Mouse (Mus musculus): ENCODE data around the gene D2hgdh. TPM values are rescaled to one million over a fixed set of nuclear protein-coding genes. Genes with fewer than 3 reads are reported as not detected.
A peak's percentile ranks its signal among the peaks of the same experiment; 100 is the strongest.

Gene D2hgdh
- 15.8 and 16.9 TPM in 2 replicates for polyA plus RNA-seq (2015; fragmentation: Nextera tagmentation; extraction: Ambion mirVana)

GRCm38 (mm10) chr1:93824609-93825008 is at the start of gene D2hgdh:
D2hgdh (plus strand) TSS chr1:93824909.
- 7% methylated on average over 10 of the region's 10 CpGs for WGBS

GRCm38 (mm10) chr1:93776686-93777085 is 48.0 kb upstream of the D2hgdh start:
- peaks cover 29% of the 10 kb centered on the region; the same call in 1 of the 2 replicates for H3K36me3 ChIP-seq (ENCODE audit: control insufficient read depth, insufficient read depth, low read length)
- H3K4me1 ChIP-seq (ENCODE audit: control insufficient read depth, insufficient read depth, low read length), result no peaks in the 10 kb centered on the region
- no peak for ATAC-seq
- H3K27ac ChIP-seq (ENCODE audit: low read length), result no peak overlapping the region
- no peaks in the 10 kb centered on the region for H3K27me3 ChIP-seq (replicated peaks; ENCODE audit: control insufficient read depth, insufficient read depth, low read length)
- no peak overlapping the region for H3K4me3 ChIP-seq (ENCODE audit: low read length)
- H3K9me3 ChIP-seq (ENCODE audit: control insufficient read depth, low read length), result no peaks in the 10 kb centered on the region
- H3K9ac ChIP-seq (ENCODE audit: low read depth, low read length), result no peak overlapping the region
- 95% methylated on average over 5 of the region's 5 CpGs for WGBS
- H3K4me2 ChIP-seq (ENCODE audit: low read depth, low read length), result no peak overlapping the region

More at GRCm38 (mm10) chr1:93824609-93825008, at the start of gene D2hgdh:
- Histone ChIP-seq H3K9me3 (ENCODE audit: control insufficient read depth, low read length) (no peaks in the 10 kb centered on the region), H3K4me2 (ENCODE audit: low read depth, low read length) (peak within 1 kb of the TSS; percentile 87), H3K27ac (ENCODE audit: low read length) (peak within 1 kb of the TSS; percentile 97), H3K9ac (ENCODE audit: low read depth, low read length) (peak within 1 kb of the TSS; percentile 81), H3K4me1 (ENCODE audit: control insufficient read depth, insufficient read depth, low read length) (peaks cover 12% of the 10 kb centered on the region), H3K4me3 (ENCODE audit: low read length) (peak within 1 kb of the TSS; percentile 60), H3K36me3 (ENCODE audit: control insufficient read depth, insufficient read depth, low read length) (peaks cover 3% of the 10 kb centered on the region; the same call in 1 of the 2 replicates), H3K27me3 (replicated peaks; ENCODE audit: control insufficient read depth, insufficient read depth, low read length) (no peaks in the 10 kb centered on the region)
- ATAC-seq, result peak; percentile 25

- H3K4me2 ChIP-seq (ENCODE audit: low read depth, low read length), result no peak overlapping the region
- no peak for ATAC-seq
- no peak overlapping the region for H3K27ac ChIP-seq (ENCODE audit: low read length)
- H3K4me1 ChIP-seq (ENCODE audit: control insufficient read depth, insufficient read depth, low read length), result no peaks in the 10 kb centered on the region
- H3K36me3 ChIP-seq (ENCODE audit: control insufficient read depth, insufficient read depth, low read length), result peaks cover 14% of the 10 kb centered on the region
- 89% methylated on average over 2 of the region's 2 CpGs for WGBS
- H3K4me3 ChIP-seq (ENCODE audit: low read length), result no peak overlapping the region
- H3K27me3 ChIP-seq (replicated peaks; ENCODE audit: control insufficient read depth, insufficient read depth, low read length), result no peaks in the 10 kb centered on the region
- H3K9ac ChIP-seq (ENCODE audit: low read depth, low read length), result no peak overlapping the region
- no peaks in the 10 kb centered on the region for H3K9me3 ChIP-seq (ENCODE audit: control insufficient read depth, low read length)
These were observed 37.8 kb upstream of the D2hgdh start for GRCm38 (mm10) chr1:93786912-93787311.

- Histone ChIP-seq H3K4me2 (ENCODE audit: low read depth, low read length) (no peak overlapping the region), H3K27me3 (replicated peaks; ENCODE audit: control insufficient read depth, insufficient read depth, low read length) (no peaks in the 10 kb centered on the region), H3K4me1 (ENCODE audit: control insufficient read depth, insufficient read depth, low read length) (no peaks in the 10 kb centered on the region), H3K27ac (ENCODE audit: low read length) (no peak overlapping the region), H3K9ac (ENCODE audit: low read depth, low read length) (no peak overlapping the region), H3K4me3 (ENCODE audit: low read length) (no peak overlapping the region), H3K9me3 (ENCODE audit: control insufficient read depth, low read length) (no peaks in the 10 kb centered on the region), H3K36me3 (ENCODE audit: control insufficient read depth, insufficient read depth, low read length) (peaks cover 22% of the 10 kb centered on the region)
- no peak for ATAC-seq
- 93% methylated on average over 8 of the region's 8 CpGs for WGBS
These were observed 30.2 kb upstream of the D2hgdh start for GRCm38 (mm10) chr1:93794526-93794925.

- H3K27ac ChIP-seq (ENCODE audit: low read length), result no peak overlapping the region
- H3K9ac ChIP-seq (ENCODE audit: low read depth, low read length), result no peak overlapping the region
- no peak for ATAC-seq
- no peaks in the 10 kb centered on the region for H3K27me3 ChIP-seq (replicated peaks; ENCODE audit: control insufficient read depth, insufficient read depth, low read length)
- no peak overlapping the region for H3K4me3 ChIP-seq (ENCODE audit: low read length)
- H3K36me3 ChIP-seq (ENCODE audit: control insufficient read depth, insufficient read depth, low read length), result peaks cover 24% of the 10 kb centered on the region
- 79% methylated on average over 8 of the region's 8 CpGs for WGBS
- peaks cover 4% of the 10 kb centered on the region for H3K4me1 ChIP-seq (ENCODE audit: control insufficient read depth, insufficient read depth, low read length)
- H3K4me2 ChIP-seq (ENCODE audit: low read depth, low read length), result no peak overlapping the region
- H3K9me3 ChIP-seq (ENCODE audit: control insufficient read depth, low read length), result no peaks in the 10 kb centered on the region
These were observed 28.8 kb upstream of the D2hgdh start for GRCm38 (mm10) chr1:93795886-93796285.

- Histone ChIP-seq H3K4me2 (ENCODE audit: low read depth, low read length) (peak overlapping the region; percentile 79), H3K4me1 (ENCODE audit: control insufficient read depth, insufficient read depth, low read length) (peaks cover 29% of the 10 kb centered on the region), H3K9ac (ENCODE audit: low read depth, low read length) (peak overlapping the region; percentile 86), H3K27me3 (replicated peaks; ENCODE audit: control insufficient read depth, insufficient read depth, low read length) (no peaks in the 10 kb centered on the region), H3K27ac (ENCODE audit: low read length) (peak overlapping the region; percentile 85), H3K36me3 (ENCODE audit: control insufficient read depth, insufficient read depth, low read length) (0 out of 2 replicates have a peak, but pooled peaks cover 3% of the 10 kb centered on the region), H3K4me3 (ENCODE audit: low read length) (peak overlapping the region; percentile 84), H3K9me3 (ENCODE audit: control insufficient read depth, low read length) (no peaks in the 10 kb centered on the region)
- 71% methylated on average over 21 of the region's 21 CpGs for WGBS
- ATAC-seq, result no peak
These were observed 23.8 kb upstream of the D2hgdh start for GRCm38 (mm10) chr1:93800670-93801503.

GRCm38 (mm10) chr1:93801741-93802238 is 22.9 kb upstream of the D2hgdh start, which contains the start of gene Dtymk:
Dtymk (minus strand) TSS chr1:93801934.
- H3K4me1 ChIP-seq (ENCODE audit: control insufficient read depth, insufficient read depth, low read length), result peaks cover 30% of the 10 kb centered on the region

GRCm38 (mm10) chr1:93802771-93803170 is 21.9 kb upstream of the D2hgdh start:
- Histone ChIP-seq H3K27me3 (replicated peaks; ENCODE audit: control insufficient read depth, insufficient read depth, low read length) (no peaks in the 10 kb centered on the region), H3K4me1 (ENCODE audit: control insufficient read depth, insufficient read depth, low read length) (peaks cover 30% of the 10 kb centered on the region), H3K27ac (ENCODE audit: low read length) (no peak overlapping the region), H3K9me3 (ENCODE audit: control insufficient read depth, low read length) (no peaks in the 10 kb centered on the region), H3K9ac (ENCODE audit: low read depth, low read length) (no peak overlapping the region), H3K4me3 (ENCODE audit: low read length) (no peak overlapping the region), H3K36me3 (ENCODE audit: control insufficient read depth, insufficient read depth, low read length) (peaks cover 8% of the 10 kb centered on the region; the same call in 1 of the 2 replicates), H3K4me2 (ENCODE audit: low read depth, low read length) (peak overlapping the region; percentile 93; the same call in 1 of the 2 replicates)
- ATAC-seq, result no peak
- 79% methylated on average over 5 of the region's 5 CpGs for WGBS

More at GRCm38 (mm10) chr1:93801741-93802238, 22.9 kb upstream of the D2hgdh start, which contains the start of gene Dtymk:
- Histone ChIP-seq H3K4me3 (ENCODE audit: low read length) (peak within 1 kb of the TSS; percentile 84), H3K36me3 (ENCODE audit: control insufficient read depth, insufficient read depth, low read length) (0 out of 2 replicates have a peak, but pooled peaks cover 7% of the 10 kb centered on the region), H3K4me2 (ENCODE audit: low read depth, low read length) (peak within 1 kb of the TSS; percentile 79), H3K27me3 (replicated peaks; ENCODE audit: control insufficient read depth, insufficient read depth, low read length) (no peaks in the 10 kb centered on the region), H3K9ac (ENCODE audit: low read depth, low read length) (peak within 1 kb of the TSS; percentile 86), H3K9me3 (ENCODE audit: control insufficient read depth, low read length) (no peaks in the 10 kb centered on the region), H3K27ac (ENCODE audit: low read length) (peak within 1 kb of the TSS; percentile 85)
- WGBS, result under 1% methylated on average over 42 of the region's 42 CpGs
- ATAC-seq, result peak; percentile 70

Data from intestine, embryonic 16.5 days (tissue).